Comparison of ENCODE assay signal across 8 mouse cellular contexts in genomic region chr17:12915881-12916583, GRCm38 (mm10). TPM values are rescaled to one million over a fixed set of nuclear protein-coding genes. Genes with fewer than 3 reads are reported as not detected.
DNase-seq lines count a peak whose midpoint lies in the region; ATAC-seq and TF ChIP-seq lines count a peak whose summit lies in the region.

Mrpl18 (minus strand) TSS chr17:12916345.

- peak; percentile 98 for ATAC-seq in erythroid progenitor cell, adult 5-6 weeks (replicated peaks; ENCODE audit: low FRiP score, poor library complexity, severe bottlenecking)
- ATAC-seq in heart, embryonic 12.5 days (ENCODE audit: insufficient number of reproducible peaks, low FRiP score) = peak; percentile 99
- peak; percentile 100 for ATAC-seq in kidney, postnatal 0 days (replicated peaks; ENCODE audit: low FRiP score, low read depth)
- ATAC-seq in liver, embryonic 11.5 days (replicated peaks; ENCODE audit: low FRiP score) = peak; percentile 98
- peak; percentile 100 for ATAC-seq in stomach, embryonic 14.5 days (ENCODE audit: insufficient number of reproducible peaks, insufficient read depth, low FRiP score, low read depth)

- peaks cover 3% of the 10 kb centered on the region; the same call in 1 of the 2 replicates for H3K4me1 ChIP-seq in heart, embryonic 12.5 days (replicated peaks)
- no peaks in the 10 kb centered on the region; the same call in 1 of the 2 replicates for H3K4me1 ChIP-seq in kidney, postnatal 0 days (replicated peaks; ENCODE audit: insufficient read depth, low read length)
- peaks cover 4% of the 10 kb centered on the region; the same call in 1 of the 2 replicates for H3K4me1 ChIP-seq in liver, embryonic 11.5 days (replicated peaks; ENCODE audit: control insufficient read depth, insufficient read depth, low read length)
- H3K4me1 ChIP-seq in stomach, embryonic 14.5 days (ENCODE audit: control insufficient read depth, insufficient read depth, low read length) = peaks cover 6% of the 10 kb centered on the region; the same call in 1 of the 2 replicates

- TF ChIP-seq CTCF in kidney, postnatal 0 days (IDR thresholded peaks at IDR 0.05; ENCODE audit: low read depth) = no peak

- H3K4me3 ChIP-seq in heart, embryonic 12.5 days = peak within 1 kb of the TSS; percentile 88
- H3K4me3 ChIP-seq in kidney, postnatal 0 days (replicated peaks; ENCODE audit: low read depth, low read length) = peak within 1 kb of the TSS; percentile 95
- peak within 1 kb of the TSS; percentile 93 for H3K4me3 ChIP-seq in liver, embryonic 11.5 days (ENCODE audit: low read depth, low read length)
- H3K4me3 ChIP-seq in stomach, embryonic 14.5 days (ENCODE audit: low read depth, low read length) = peak within 1 kb of the TSS; percentile 97

- under 1% methylated on average over 56 of the region's 56 CpGs for WGBS in heart, embryonic 12.5 days
- WGBS in kidney, postnatal 0 days = under 1% methylated on average over 56 of the region's 56 CpGs
- under 1% methylated on average over 56 of the region's 56 CpGs for WGBS in liver, embryonic 11.5 days
- WGBS in stomach, embryonic 14.5 days = under 1% methylated on average over 56 of the region's 56 CpGs

- peak within 1 kb of the TSS; percentile 89 for H3K27ac ChIP-seq in heart, embryonic 12.5 days (ENCODE audit: poor library complexity, severe bottlenecking)
- H3K27ac ChIP-seq in kidney, postnatal 0 days = peak within 1 kb of the TSS; percentile 97
- peak within 1 kb of the TSS; percentile 95 for H3K27ac ChIP-seq in liver, embryonic 11.5 days (ENCODE audit: low read depth, low read length)
- peak within 1 kb of the TSS; percentile 92 for H3K27ac ChIP-seq in stomach, embryonic 14.5 days (ENCODE audit: low read length)

- DNase-seq in CD4-positive helper T cell, adult 2 months (ENCODE audit: low read depth, low spot score) = peak; percentile 99
- peak; percentile 99 for DNase-seq in brain, embryonic 18.5 days (ENCODE audit: low read depth, low spot score)
- DNase-seq in kidney, postnatal 0 days (ENCODE audit: low spot score) = peak; percentile 100
- peak; percentile 99 for DNase-seq in liver, embryonic 11.5 days (ENCODE audit: low spot score)
- peak; percentile 99 for DNase-seq in naive thymus-derived CD4-positive, alpha-beta T cell, adult 2 months (ENCODE audit: low read depth)

- peaks cover 55% of the 10 kb centered on the region for H3K36me3 ChIP-seq in heart, embryonic 12.5 days
- H3K36me3 ChIP-seq in kidney, postnatal 0 days (ENCODE audit: insufficient read depth, low read length) = peaks cover 40% of the 10 kb centered on the region
- H3K36me3 ChIP-seq in liver, embryonic 11.5 days (ENCODE audit: control insufficient read depth, insufficient read depth, low read length) = peaks cover 39% of the 10 kb centered on the region
- peaks cover 53% of the 10 kb centered on the region for H3K36me3 ChIP-seq in stomach, embryonic 14.5 days (ENCODE audit: control insufficient read depth, insufficient read depth, low read length)

- peak within 1 kb of the TSS; percentile 97 for H3K9ac ChIP-seq in heart, embryonic 12.5 days
- H3K9ac ChIP-seq in kidney, postnatal 0 days (ENCODE audit: low read depth, low read length) = peak within 1 kb of the TSS; percentile 99
- H3K9ac ChIP-seq in liver, embryonic 11.5 days (ENCODE audit: low read depth, low read length) = peak within 1 kb of the TSS; percentile 100
- peak within 1 kb of the TSS; percentile 99 for H3K9ac ChIP-seq in stomach, embryonic 14.5 days (replicated peaks; ENCODE audit: low read depth, low read length)

- H3K4me2 ChIP-seq in heart, embryonic 12.5 days = peak within 1 kb of the TSS; percentile 80
- peak within 1 kb of the TSS; percentile 83 for H3K4me2 ChIP-seq in kidney, postnatal 0 days (ENCODE audit: low read length)
- H3K4me2 ChIP-seq in liver, embryonic 11.5 days = peak within 1 kb of the TSS; percentile 90
- peak within 1 kb of the TSS; percentile 82 for H3K4me2 ChIP-seq in stomach, embryonic 14.5 days (replicated peaks; ENCODE audit: low read depth, low read length)

- no peaks in the 10 kb centered on the region for H3K27me3 ChIP-seq in heart, embryonic 12.5 days (replicated peaks)
- H3K27me3 ChIP-seq in kidney, postnatal 0 days (ENCODE audit: insufficient read depth, low read length) = no peaks in the 10 kb centered on the region
- no peaks in the 10 kb centered on the region for H3K27me3 ChIP-seq in liver, embryonic 11.5 days (replicated peaks; ENCODE audit: control insufficient read depth, insufficient read depth, low read length)
- H3K27me3 ChIP-seq in stomach, embryonic 14.5 days (ENCODE audit: control insufficient read depth, insufficient read depth, low read length) = no peaks in the 10 kb centered on the region

- H3K9me3 ChIP-seq in heart, embryonic 12.5 days (replicated peaks) = no peaks in the 10 kb centered on the region
- H3K9me3 ChIP-seq in kidney, postnatal 0 days (replicated peaks; ENCODE audit: low read length) = no peaks in the 10 kb centered on the region
- no peaks in the 10 kb centered on the region for H3K9me3 ChIP-seq in liver, embryonic 11.5 days (ENCODE audit: control insufficient read depth, low read length)
- H3K9me3 ChIP-seq in stomach, embryonic 14.5 days (ENCODE audit: control insufficient read depth, low read depth, low read length) = no peaks in the 10 kb centered on the region

RNA-seq across cellular contexts. Expression of gene Mrpl18, which starts in this region (rescaled TPM):
- 96.0 and 107 TPM in 2 replicates for total RNA-seq in erythroid progenitor cell, adult 5-6 weeks (2015; ENCODE audit: low replicate concordance)
- total RNA-seq in erythroid progenitor cell, adult 5-6 weeks (2017; ENCODE audit: low replicate concordance) = 57.0 and 93.7 TPM in 2 replicates
- 181 and 187 TPM in 2 replicates for polyA plus RNA-seq in heart, embryonic 12.5 days (2016; fragmentation: Nextera tagmentation; extraction: Ambion mirVana)
- 133 and 140 TPM in 2 replicates for polyA plus RNA-seq in kidney, postnatal 0 days (2015; fragmentation: Nextera tagmentation; extraction: Ambion mirVana)
- polyA plus RNA-seq in liver, embryonic 11.5 days (2014; fragmentation: Nextera tagmentation; extraction: Ambion mirVana) = 256 and 263 TPM in 2 replicates
- 140 and 152 TPM in 2 replicates for polyA plus RNA-seq in stomach, embryonic 14.5 days (2014; fragmentation: Nextera tagmentation; extraction: Ambion mirVana)

Comparison
In these comparisons a context has a peak if more than half of its experiments do, and no peak if none do; other contexts are left out.
1. Peak in every context shown above with its lines: DNase-seq, ATAC-seq, H3K4me3 ChIP-seq and H3K27ac ChIP-seq.